Mouse (Mus musculus): ENCODE data around the gene Rdh13.
"Not testable (repeated sequence)": the region's sequence is repeated elsewhere in the genome, so short reads cannot be mapped to it uniquely, and the experiment has no call there.

Gene Rdh13

DNA sequence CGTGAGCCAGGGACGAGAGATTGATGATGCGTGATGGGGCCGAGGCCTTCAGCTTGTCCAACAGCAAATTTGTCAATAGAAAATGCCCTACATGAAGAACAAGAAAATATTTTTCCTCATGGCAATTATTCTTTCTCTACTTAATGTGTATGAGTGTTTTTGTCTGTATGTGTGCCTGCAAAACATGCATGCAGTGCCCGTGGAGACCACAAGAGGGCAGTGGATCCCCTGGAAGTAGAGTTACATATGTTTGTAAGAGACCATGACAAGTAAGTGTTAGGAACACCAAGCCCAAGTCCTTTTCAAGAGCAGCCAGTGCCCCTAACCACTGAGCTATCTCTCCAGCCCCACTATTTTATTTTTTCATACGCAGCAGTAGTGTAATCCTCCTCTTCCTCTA lies 13.9 kb downstream of the Rdh13 start:
- peak; percentile 83 for DNase-seq

GRCm38 (mm10) chr7:4430246-4430844 lies 15.1 kb downstream of the Rdh13 start:
- no peak for DNase-seq

GRCm38 (mm10) chr7:4427161-4427912 lies 18.1 kb downstream of the Rdh13 start:
- DNase-seq, result peak; percentile 86

DNA sequence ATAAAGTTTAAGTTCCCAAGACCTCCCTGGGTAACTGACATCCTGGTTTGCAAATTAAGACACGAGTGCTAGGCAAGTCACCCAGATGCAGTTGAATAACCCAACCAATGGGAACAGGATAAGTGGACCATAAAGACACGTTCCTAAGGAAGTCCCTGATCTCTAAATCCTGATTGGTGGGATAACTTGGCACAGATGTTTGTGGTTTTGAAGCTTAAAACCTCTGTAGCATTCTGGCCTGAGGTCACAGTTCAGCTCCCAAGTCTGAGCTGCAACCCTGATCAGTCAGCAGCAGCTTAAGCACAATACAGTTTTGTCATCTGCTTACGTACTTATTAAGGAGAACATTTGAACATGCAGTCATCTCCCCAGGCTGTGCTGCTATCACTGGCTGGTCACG lies 25.2 kb downstream of the Rdh13 start:
- DNase-seq, result no peak

- DNase-seq, result no peak
Observed at GRCm38 (mm10) chr7:4419681-4420080, 25.8 kb downstream of the Rdh13 start.

GRCm38 (mm10) chr7:4412406-4412805 lies 33.0 kb downstream of the Rdh13 start:
- not testable (repeated sequence) for DNase-seq

GRCm38 (mm10) chr7:4397730-4398129 lies 47.7 kb downstream of the Rdh13 start, which contains the start of gene Gp6:
TSS of gene Gp6 (minus strand) at chr7:4397744.
- DNase-seq, result no peak
